Mouse (Mus musculus) G1E (cell line): ENCODE measurements around the gene Dck.

Experiments used
- CTCF ChIP-seq: IDR thresholded peaks from 2 replicates; pipeline ENCODE4 v1.5.1; 2012; ENCODE audit warnings: low read depth, low read length, inconsistent platforms, mixed read lengths
- GATA1 ChIP-seq: IDR thresholded peaks from 2 replicates; pipeline ENCODE4 v1.6.1; 2012; ENCODE audit warnings: borderline replicate concordance, low read length, inconsistent platforms, mixed read lengths
- POLR2AphosphoS5 ChIP-seq: IDR thresholded peaks from 2 replicates; pipeline ENCODE4 v1.6.1; 2012; ENCODE audit warnings: low read depth, low read length, inconsistent platforms; ENCODE audit not compliant: insufficient replicate concordance
- TAL1 ChIP-seq: conservative IDR thresholded peaks from 2 replicates; pipeline ENCODE4 v1.6.1; 2012; ENCODE audit warnings: low read depth, low read length, inconsistent platforms, mixed read lengths

DNA sequence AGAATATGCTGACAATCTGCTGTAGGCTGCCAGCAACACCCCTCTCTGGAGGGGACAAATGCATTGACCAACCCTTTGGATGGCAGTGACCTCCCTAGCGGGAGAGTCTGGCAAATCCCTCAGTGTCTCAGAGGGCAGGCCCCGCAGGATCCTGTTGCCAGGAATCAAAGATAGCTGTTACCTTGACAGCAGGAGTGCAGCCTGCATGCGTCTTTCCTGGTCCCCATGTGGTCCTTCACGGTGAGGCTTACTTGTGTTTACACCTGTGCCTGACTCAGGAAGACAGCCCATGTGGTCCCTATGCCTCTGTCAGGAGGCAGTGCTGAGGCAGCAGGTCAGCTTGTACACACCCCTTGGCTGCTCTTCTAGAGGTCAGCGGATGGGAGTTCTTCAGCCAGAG is 41.5 kb downstream of the Dck start:
- TF ChIP-seq GATA1 (no peak), CTCF (no peak), POLR2AphosphoS5 (no peak), TAL1 (no peak)
